Mouse (Mus musculus): ENCODE measurements around the gene Ift81. TPM values are rescaled to one million over a fixed set of nuclear protein-coding genes. Genes with fewer than 3 reads are reported as not detected.
A peak's percentile ranks its signal among the peaks of the same experiment; 100 is the strongest.

Ift81 gene
- total RNA-seq, 2 experiments from 2014 or later = 0.51 TPM; not detected in 1

GRCm38 (mm10) chr5:122501101-122502076 lies 112.9 kb downstream of the Ift81 start:
- peak; percentile 57 for ATAC-seq (replicated peaks; ENCODE audit: low FRiP score, poor library complexity, severe bottlenecking)

DNA sequence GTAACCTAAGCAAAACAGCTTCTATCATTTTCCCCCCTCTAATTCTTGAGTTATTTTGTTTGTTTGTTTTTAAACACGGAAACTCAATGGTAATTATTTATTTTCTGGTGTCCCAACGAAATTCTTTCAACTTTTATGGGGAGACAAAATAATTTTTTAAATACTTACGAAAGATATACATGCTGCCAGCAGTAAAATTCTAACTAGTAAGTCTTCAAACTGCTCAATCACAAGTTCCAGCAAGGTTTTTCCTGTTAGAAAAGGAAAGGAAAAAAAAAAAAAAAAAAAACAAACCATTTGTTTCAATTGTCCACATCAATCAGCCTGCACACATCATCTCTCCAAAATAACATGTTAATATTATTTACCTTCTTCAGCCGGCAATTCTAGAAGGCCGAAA lies 113.8 kb downstream of the Ift81 start:
- no peak for ATAC-seq (replicated peaks; ENCODE audit: low FRiP score, poor library complexity, severe bottlenecking)

Other genes starting within 250 kb of the Ift81 start
- 21.1 and 35.9 TPM in 2 replicates for gene Gpn3, start 242.6 kb downstream of the Ift81 start, total RNA-seq (2015; ENCODE audit: low replicate concordance)
- 25.0 and 53.7 TPM in 2 replicates for gene Gpn3, start 242.6 kb downstream of the Ift81 start, total RNA-seq (2017; ENCODE audit: low replicate concordance)
- gene Fam216a, start 242.2 kb downstream of the Ift81 start, total RNA-seq (2015; ENCODE audit: low replicate concordance) = 6.5 and 9.0 TPM in 2 replicates
- 5.9 and 6.4 TPM in 2 replicates for gene Fam216a, start 242.2 kb downstream of the Ift81 start, total RNA-seq (2017; ENCODE audit: low replicate concordance)
- 98.4 and 108 TPM in 2 replicates for gene Arpc3, start 222.6 kb downstream of the Ift81 start, total RNA-seq (2015; ENCODE audit: low replicate concordance)
- gene Arpc3, start 222.6 kb downstream of the Ift81 start, total RNA-seq (2017; ENCODE audit: low replicate concordance) = 220 and 303 TPM in 2 replicates
- gene Anapc7, start 192.8 kb downstream of the Ift81 start, total RNA-seq (2015; ENCODE audit: low replicate concordance) = 13.2 and 14.6 TPM in 2 replicates
- 15.9 and 16.3 TPM in 2 replicates for gene Anapc7, start 192.8 kb downstream of the Ift81 start, total RNA-seq (2017; ENCODE audit: low replicate concordance)
- gene Atp2a2, start 112.3 kb downstream of the Ift81 start, total RNA-seq (2015; ENCODE audit: low replicate concordance) = 20.2 and 37.4 TPM in 2 replicates
- 38.8 and 71.8 TPM in 2 replicates for gene Atp2a2, start 112.3 kb downstream of the Ift81 start, total RNA-seq (2017; ENCODE audit: low replicate concordance)
- 2.1 and 2.9 TPM in 2 replicates for gene P2rx7, start 29.4 kb upstream of the Ift81 start, total RNA-seq (2015; ENCODE audit: low replicate concordance)
- 1.8 and 2.1 TPM in 2 replicates for gene P2rx7, start 29.4 kb upstream of the Ift81 start, total RNA-seq (2017; ENCODE audit: low replicate concordance)
- 7.9 and 20.8 TPM in 2 replicates for gene P2rx4, start 93.0 kb upstream of the Ift81 start, total RNA-seq (2015; ENCODE audit: low replicate concordance)
- 5.0 and 8.6 TPM in 2 replicates for gene P2rx4, start 93.0 kb upstream of the Ift81 start, total RNA-seq (2017; ENCODE audit: low replicate concordance)
- 10.9 and 24.0 TPM in 2 replicates for gene Camkk2, start 164.9 kb upstream of the Ift81 start, total RNA-seq (2015; ENCODE audit: low replicate concordance)
- gene Camkk2, start 164.9 kb upstream of the Ift81 start, total RNA-seq (2017; ENCODE audit: low replicate concordance) = 12.8 and 21.6 TPM in 2 replicates
- 76.7 and 89.7 TPM in 2 replicates for gene Anapc5, start 206.8 kb upstream of the Ift81 start, total RNA-seq (2015; ENCODE audit: low replicate concordance)
- gene Anapc5, start 206.8 kb upstream of the Ift81 start, total RNA-seq (2017; ENCODE audit: low replicate concordance) = 116 and 153 TPM in 2 replicates
- gene Rnf34, start 235.5 kb upstream of the Ift81 start, total RNA-seq (2015; ENCODE audit: low replicate concordance) = 5.9 and 8.5 TPM in 2 replicates
- 4.8 and 6.3 TPM in 2 replicates for gene Rnf34, start 235.5 kb upstream of the Ift81 start, total RNA-seq (2017; ENCODE audit: low replicate concordance)

Measured in erythroblast, adult 5-6 weeks (primary cell).